In the genomic region with DNA sequence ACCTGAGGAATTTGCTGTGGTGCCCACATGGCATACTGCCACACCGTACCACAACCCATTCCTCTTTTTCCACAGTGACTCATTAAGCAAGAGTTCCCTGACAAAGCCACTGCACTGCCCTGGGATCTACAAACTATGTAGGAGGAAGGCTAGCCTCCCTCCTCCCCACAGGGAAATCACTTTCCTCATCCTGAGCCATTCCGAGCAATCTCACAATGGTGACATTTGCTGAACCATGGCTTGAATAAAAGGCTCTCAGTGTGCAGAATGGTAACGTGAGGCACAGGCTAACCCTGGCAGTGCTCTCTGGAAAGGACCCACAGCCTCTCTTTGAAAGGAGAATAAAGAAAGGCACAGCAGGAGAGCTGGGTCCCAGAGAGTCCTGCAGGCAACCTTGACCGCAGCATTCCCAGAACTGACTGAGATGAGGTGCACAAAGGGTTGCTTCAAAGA, we compare ENCODE assay signal across 7 mouse cellular contexts. TPM values are rescaled to one million over a fixed set of nuclear protein-coding genes. Genes with fewer than 3 reads are reported as not detected.
A peak's percentile ranks its signal among the peaks of the same experiment; 100 is the strongest.
DNase-seq lines count a peak whose midpoint lies in the region; ATAC-seq and TF ChIP-seq lines count a peak whose summit lies in the region.

No protein-coding gene starts in this region.

- DNase-seq in ES-E14 (ENCODE audit: low read depth, low spot score), result peak; percentile 60
- DNase-seq in heart, adult 8-10 months (ENCODE audit: low spot score), result peak; percentile 18
- no peak for DNase-seq in liver, postnatal 0 days
- no peak for DNase-seq in cerebellum, adult 18-20 months
- DNase-seq in gastrocnemius, postnatal 4 days (ENCODE audit: low spot score in 2 of 2), result no peak
- no peak for DNase-seq in thymus, postnatal 4 days

- peak overlapping the region; percentile 53; the same call in 1 of the 2 replicates for H3K27ac ChIP-seq in ES-E14 (ENCODE audit: insufficient read depth, low read depth, low read length, poor library complexity, severe bottlenecking)
- H3K27ac ChIP-seq in liver, postnatal 0 days (ENCODE audit: low read depth), result peak overlapping the region; percentile 89; the same call in 1 of the 2 replicates

- no peak for TF ChIP-seq EP300 in liver, postnatal 0 days (IDR thresholded peaks at IDR 0.05; ENCODE audit: low read depth)

- H3K4me2 ChIP-seq in liver, postnatal 0 days (ENCODE audit: low read depth, low read length), result peak overlapping the region; percentile 82

- H3K4me3 ChIP-seq in C2C12 (ENCODE audit: insufficient read depth, poor library complexity, severe bottlenecking), result peak overlapping the region; percentile 97
- H3K4me3 ChIP-seq in ES-E14 (ENCODE audit: insufficient read depth in 1 of 2, low read depth in 1 of 2, low read length in 2 of 2, poor library complexity in 1 of 2, severe bottlenecking in 1 of 2), result no peak overlapping the region
- H3K4me3 ChIP-seq in liver, postnatal 0 days (ENCODE audit: low read depth, low read length), result 0 out of 2 replicates have a peak overlapping the region, but pooled peaks have one; percentile 4

- in situ Hi-C loops in ES-E14 (cut with MboI; ENCODE audit: low sequenced_read_pairs in 2 of 2, unreplicated experiment in 2 of 2), result no loop called here

- no peaks in the 10 kb centered on the region for H3K9me3 ChIP-seq in ES-E14 (ENCODE audit: control insufficient read depth, insufficient read depth, low read depth, low read length)
- no peaks in the 10 kb centered on the region for H3K9me3 ChIP-seq in liver, postnatal 0 days (ENCODE audit: low read length)

- TF ChIP-seq CTCF in C2C12 (IDR thresholded peaks at IDR 0.05; ENCODE audit: control insufficient read depth, insufficient read depth, insufficient read length), result no peak
- no peak for TF ChIP-seq CTCF in liver, postnatal 0 days (IDR thresholded peaks at IDR 0.05; ENCODE audit: low read depth)

- WGBS in liver, postnatal 0 days (ENCODE audit: insufficient replicate concordance), result 44% methylated on average over 4 of the region's 4 CpGs

- no peak overlapping the region for H3K9ac ChIP-seq in ES-E14 (ENCODE audit: insufficient read depth, low read depth, low read length, poor library complexity, severe bottlenecking)
- H3K9ac ChIP-seq in liver, postnatal 0 days (replicated peaks), result no peak overlapping the region

- peaks cover 29% of the 10 kb centered on the region for H3K79me3 ChIP-seq in C2C12 (ENCODE audit: low read depth)

- ATAC-seq in liver, postnatal 0 days, result no peak

- H3K4me1 ChIP-seq in ES-E14 (ENCODE audit: control insufficient read depth in 2 of 2, insufficient read depth in 2 of 2, low read length in 2 of 2, poor library complexity in 1 of 2), result peaks cover 3 to 12% of the 10 kb centered on the region in 2 experiments; a peak in 2 of 4 replicates
- H3K4me1 ChIP-seq in liver, postnatal 0 days (ENCODE audit: insufficient read depth), result peaks cover 18% of the 10 kb centered on the region

- peaks cover 28% of the 10 kb centered on the region for H3K36me3 ChIP-seq in C2C12 (ENCODE audit: control insufficient read depth, insufficient read depth)
- H3K36me3 ChIP-seq in ES-E14 (ENCODE audit: control insufficient read depth, insufficient read depth, low read length, poor library complexity, severe bottlenecking), result no peaks in the 10 kb centered on the region; the same call in 1 of the 2 replicates
- H3K36me3 ChIP-seq in liver, postnatal 0 days (replicated peaks; ENCODE audit: insufficient read depth, low read length), result no peaks in the 10 kb centered on the region; the same call in 1 of the 2 replicates

- peaks cover 39% of the 10 kb centered on the region for H3K79me2 ChIP-seq in C2C12 (ENCODE audit: control insufficient read depth, insufficient read depth)

- peak overlapping the region; percentile 77 for H3ac ChIP-seq in C2C12 (ENCODE audit: control insufficient read depth, insufficient read length, low read depth)

- no peaks in the 10 kb centered on the region for H3K27me3 ChIP-seq in C2C12 (ENCODE audit: control insufficient read depth, insufficient read depth, insufficient read length)
- H3K27me3 ChIP-seq in liver, postnatal 0 days (ENCODE audit: insufficient read depth, low read length), result peaks cover 23% of the 10 kb centered on the region

TF ChIP-seq in C2C12, 6 proteins besides CTCF, POLR2A, EP300 and RAD21:
- TF ChIP-seq USF1 (IDR thresholded peaks at IDR 0.05; ENCODE audit: low read depth), result no peak
- no peak for TF ChIP-seq MYOG (IDR thresholded peaks at IDR 0.05; ENCODE audit: control insufficient read depth, extremely low read depth, insufficient read length)
- peak; percentile 43 for TF ChIP-seq CEBPB (IDR thresholded peaks at IDR 0.05; ENCODE audit: low read depth)
- TF ChIP-seq MYOD1 (IDR thresholded peaks at IDR 0.05; ENCODE audit: control insufficient read depth, insufficient read length, low read depth), result peak; percentile 29
- peak; percentile 44 for TF ChIP-seq FOSL1 (IDR thresholded peaks at IDR 0.05; ENCODE audit: insufficient read depth, low read length, poor library complexity, severe bottlenecking)
- TF ChIP-seq MAX (IDR thresholded peaks at IDR 0.05), result no peak

TF ChIP-seq in ES-E14, 5 proteins besides CTCF, POLR2A, EP300 and RAD21:
- TF ChIP-seq CHD2 (IDR thresholded peaks at IDR 0.05; ENCODE audit: low read depth, low read length) (no peak), MAFK (IDR thresholded peaks at IDR 0.05; ENCODE audit: insufficient read depth, low read depth, low read length) (no peak), ZNF384 (IDR thresholded peaks at IDR 0.05; ENCODE audit: low read depth, low read length) (no peak), ZC3H11A (IDR thresholded peaks at IDR 0.05; ENCODE audit: borderline replicate concordance, low read depth, low read length) (no peak), HCFC1 (IDR thresholded peaks at IDR 0.05; ENCODE audit: borderline replicate concordance, insufficient read depth, low read length) (no peak)

RNA-seq across cellular contexts. Expression of a gene that starts 1.6 kb away (rescaled TPM):
- polyA plus RNA-seq in C2C12 (2012; fragmentation: generic; extraction: Trizol), result 6,934 TPM
- 465 and 1,315 TPM in 2 replicates for total RNA-seq in ES-E14 (2012; rRNA removed)
- total RNA-seq in heart, adult 8-10 months (2022), result 100 to 1,000 TPM; 214 to 291 (median 257) TPM
- polyA plus RNA-seq in liver, postnatal 0 days (2015; fragmentation: Nextera tagmentation; extraction: Ambion mirVana), result 97.4 and 105 TPM in 2 replicates
- 1,000 to 10,000 TPM; 1,312 to 1,441 TPM for total RNA-seq in gastrocnemius, postnatal 4 days (2021)

RNA-seq across cellular contexts. Expression of a gene that starts 27.7 kb away (rescaled TPM):
- polyA plus RNA-seq in C2C12 (2012; fragmentation: generic; extraction: Trizol), result 3.5 TPM
- total RNA-seq in ES-E14 (2012; rRNA removed), result 5.3 and 7.4 TPM in 2 replicates
- 1 to 10 TPM; 6.3 to 8.9 (median 7.5) TPM for total RNA-seq in heart, adult 8-10 months (2022)
- polyA plus RNA-seq in liver, postnatal 0 days (2015; fragmentation: Nextera tagmentation; extraction: Ambion mirVana), result 4.1 and 4.4 TPM in 2 replicates
- 1 to 10 TPM; 4.6 to 7.6 TPM for total RNA-seq in gastrocnemius, postnatal 4 days (2021)

Comparison
In these comparisons a context has a peak if more than half of its experiments do, and no peak if none do; other contexts are left out.
1. H3K4me3 ChIP-seq: peak in C2C12 (single experiment) and liver, postnatal 0 days (single experiment); none in ES-E14 (0 of 2).
2. DNase-seq: peak in ES-E14 (single experiment) and heart, adult 8-10 months (single experiment); none in liver, postnatal 0 days (single experiment), cerebellum, adult 18-20 months (0 of 2), gastrocnemius, postnatal 4 days (0 of 2) and thymus, postnatal 4 days (single experiment).